Mouse (Mus musculus): ENCODE results near the gene P2rx2. TPM values are rescaled to one million over a fixed set of nuclear protein-coding genes. Genes with fewer than 3 reads are reported as not detected.

The P2rx2 gene
- polyA plus RNA-seq, 1 experiment from 2014 or later: 1.4 TPM

DNA sequence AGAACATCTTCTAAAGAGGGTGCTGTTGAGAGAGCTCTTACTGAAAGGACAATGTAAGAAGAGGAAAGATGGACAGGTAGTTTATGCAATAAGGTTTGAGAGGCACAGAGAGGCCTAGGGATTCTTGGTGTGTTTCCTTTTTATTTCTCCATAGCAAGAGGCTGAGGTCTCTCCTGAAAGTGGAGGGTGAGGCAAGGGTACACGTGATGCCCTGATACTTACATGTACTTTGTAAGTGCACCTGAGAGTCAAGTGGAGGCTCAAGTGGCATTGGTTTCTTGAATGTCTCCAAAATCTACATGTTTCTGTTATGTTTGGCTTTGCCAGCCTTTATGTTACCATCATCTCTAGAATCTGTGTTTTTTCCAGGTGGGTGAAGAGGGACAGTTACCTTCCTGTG, 46.4 kb downstream of the P2rx2 start:
- Histone ChIP-seq H3K9me3 (ENCODE audit: control insufficient read depth, low read length) (no peaks in the 10 kb centered on the region), H3K9ac (ENCODE audit: low read length) (no peak overlapping the region), H3K36me3 (ENCODE audit: control insufficient read depth, insufficient read depth, low read length) (peaks cover 8% of the 10 kb centered on the region; the same call in 1 of the 2 replicates), H3K27ac (ENCODE audit: low read depth, low read length) (no peak overlapping the region), H3K4me2 (ENCODE audit: low read depth) (no peak overlapping the region), H3K4me1 (ENCODE audit: control insufficient read depth, insufficient read depth, low read length) (no peaks in the 10 kb centered on the region), H3K4me3 (ENCODE audit: low read depth, low read length) (no peak overlapping the region), H3K27me3 (ENCODE audit: control insufficient read depth, insufficient read depth, low read length) (no peaks in the 10 kb centered on the region)
- DNase-seq (ENCODE audit: low spot score) (no peak), ATAC-seq (ENCODE audit: insufficient read depth, low FRiP score, low TSS enrichment) (no peak)
- whole genome bisulfite sequencing: 92% methylated on average over 1 of the region's 1 CpGs

DNA sequence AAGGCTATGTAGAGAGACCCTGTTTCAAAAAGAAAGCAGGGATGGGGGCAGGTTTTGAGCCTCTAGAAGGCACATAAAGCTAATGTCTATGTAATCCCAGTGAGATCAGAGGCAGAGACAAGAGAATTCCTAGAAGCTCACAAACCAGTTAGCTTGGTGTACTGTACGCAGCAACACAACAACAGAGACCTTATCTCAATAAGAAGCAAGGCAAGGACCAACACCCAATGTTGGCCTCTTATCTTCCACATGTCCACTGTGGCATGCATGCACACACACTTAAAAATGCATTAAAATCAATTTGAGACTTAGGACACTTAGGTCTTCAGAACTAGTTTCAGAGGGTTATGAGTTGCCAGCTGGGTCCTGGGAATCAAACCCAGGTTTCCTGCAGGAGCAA, 51.4 kb downstream of the P2rx2 start:
- no peaks in the 10 kb centered on the region for H3K9me3 ChIP-seq (ENCODE audit: control insufficient read depth, low read length)
- no peaks in the 10 kb centered on the region for H3K36me3 ChIP-seq (ENCODE audit: control insufficient read depth, insufficient read depth, low read length)
- no peaks in the 10 kb centered on the region for H3K4me1 ChIP-seq (ENCODE audit: control insufficient read depth, insufficient read depth, low read length)
- 100% methylated on average over 1 of the region's 1 CpGs for WGBS
- H3K9ac ChIP-seq (ENCODE audit: low read length): no peak overlapping the region
- H3K27me3 ChIP-seq (ENCODE audit: control insufficient read depth, insufficient read depth, low read length): no peaks in the 10 kb centered on the region
- no peak overlapping the region for H3K4me3 ChIP-seq (ENCODE audit: low read depth, low read length)
- H3K27ac ChIP-seq (ENCODE audit: low read depth, low read length): no peak overlapping the region
- ATAC-seq (ENCODE audit: insufficient read depth, low FRiP score, low TSS enrichment): no peak
- no peak for DNase-seq (ENCODE audit: low spot score)
- no peak overlapping the region for H3K4me2 ChIP-seq (ENCODE audit: low read depth)

Other genes with a start within 250 kb of the P2rx2 start
- gene Gm35315, start 248.8 kb downstream of the P2rx2 start, polyA plus RNA-seq (2014; fragmentation: Nextera tagmentation; extraction: Ambion mirVana): 0.62 and 0.82 TPM in 2 replicates
- gene Plcxd1, start 243.2 kb downstream of the P2rx2 start, polyA plus RNA-seq (2014; fragmentation: Nextera tagmentation; extraction: Ambion mirVana): 0.32 and 0.73 TPM in 2 replicates
- 31.7 and 32.7 TPM in 2 replicates for gene Gtpbp6, start 235.0 kb downstream of the P2rx2 start, polyA plus RNA-seq (2014; fragmentation: Nextera tagmentation; extraction: Ambion mirVana)
- 5.0 and 6.8 TPM in 2 replicates for gene Zfp605, start 233.1 kb downstream of the P2rx2 start, polyA plus RNA-seq (2014; fragmentation: Nextera tagmentation; extraction: Ambion mirVana)
- gene Chfr, start 207.4 kb downstream of the P2rx2 start, polyA plus RNA-seq (2014; fragmentation: Nextera tagmentation; extraction: Ambion mirVana): 83.9 and 95.0 TPM in 2 replicates
- gene Golga3, start 166.5 kb downstream of the P2rx2 start, polyA plus RNA-seq (2014; fragmentation: Nextera tagmentation; extraction: Ambion mirVana): 23.2 and 24.0 TPM in 2 replicates
- 35.5 and 39.9 TPM in 2 replicates for gene Ankle2, start 112.2 kb downstream of the P2rx2 start, polyA plus RNA-seq (2014; fragmentation: Nextera tagmentation; extraction: Ambion mirVana)
- 95.2 and 106 TPM in 2 replicates for gene Pgam5, start 73.3 kb downstream of the P2rx2 start, polyA plus RNA-seq (2014; fragmentation: Nextera tagmentation; extraction: Ambion mirVana)
- gene Pxmp2, start 57.0 kb downstream of the P2rx2 start, polyA plus RNA-seq (2014; fragmentation: Nextera tagmentation; extraction: Ambion mirVana): 9.5 and 11.6 TPM in 2 replicates
- 36.4 and 40.1 TPM in 2 replicates for gene Pole, start 56.9 kb downstream of the P2rx2 start, polyA plus RNA-seq (2014; fragmentation: Nextera tagmentation; extraction: Ambion mirVana)
- gene Lrcol1, start 1.5 kb upstream of the P2rx2 start, polyA plus RNA-seq (2014; fragmentation: Nextera tagmentation; extraction: Ambion mirVana): not detected in 2 replicates
- gene Fbrsl1, start 105.3 kb upstream of the P2rx2 start, polyA plus RNA-seq (2014; fragmentation: Nextera tagmentation; extraction: Ambion mirVana): 22.2 and 25.4 TPM in 2 replicates
- 5.0 and 5.6 TPM in 2 replicates for gene Galnt9, start 201.1 kb upstream of the P2rx2 start, polyA plus RNA-seq (2014; fragmentation: Nextera tagmentation; extraction: Ambion mirVana)

Measured in neural tube, embryonic 11.5 days (tissue).